Mouse (Mus musculus): ENCODE data around the gene Gm13691.
"Not testable (repeated sequence)": the region's sequence is repeated elsewhere in the genome, so short reads cannot be mapped to it uniquely, and the experiment has no call there.

DNA sequence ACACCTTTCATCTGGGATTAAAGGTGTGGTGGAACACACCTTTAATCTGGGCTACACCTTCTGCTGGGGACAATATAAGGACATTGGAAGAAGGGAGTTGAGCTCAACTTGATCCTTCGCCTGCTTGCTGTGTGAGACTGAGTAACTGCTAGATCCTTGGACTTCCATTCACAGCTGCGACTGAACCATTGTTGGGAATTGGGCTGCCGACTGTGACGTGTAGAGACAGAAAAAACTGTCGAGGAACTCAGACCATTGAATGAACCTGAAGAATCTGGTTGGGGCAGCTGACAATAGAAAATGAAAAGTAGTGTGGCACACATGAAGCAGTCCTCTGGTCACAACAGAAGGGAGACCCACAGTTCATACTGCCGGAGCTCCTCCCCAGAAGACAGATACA lies 35.0 kb upstream of the Gm13691 start, which contains the start of gene Gm13698:
- TF ChIP-seq CTCF (conservative IDR thresholded peaks at IDR 0.05 in 1 of 2, IDR thresholded peaks at IDR 0.05 in 1 of 2; ENCODE audit: low read depth in 2 of 2, low read length in 2 of 2); POLR2A (IDR thresholded peaks at IDR 0.05; ENCODE audit: low read depth, low read length); TCF12 (IDR thresholded peaks at IDR 0.05; ENCODE audit: low read depth, low read length): not testable (repeated sequence)

Data from CH12.LX (cell line).